Mouse (Mus musculus) erythroblast, adult 5-6 weeks (primary cell): Measurements from ENCODE around the gene Stxbp4. TPM values are rescaled to one million over a fixed set of nuclear protein-coding genes. Genes with fewer than 3 reads are reported as not detected.

Experiments
- ATAC-seq: replicated peaks from 2 replicates; pipeline ENCODE4 v1.8.0; 2016; ENCODE audit warnings: moderate number of reproducible peaks, mild to moderate bottlenecking, moderate TSS enrichment, inconsistent platforms; ENCODE audit not compliant: poor library complexity, low FRiP score, severe bottlenecking
- total RNA-seq, 2 experiments: library from RNA; stranded (forward) in 1 of 2; stranded (reverse) in 1 of 2; fragments of 150-400 nt in 1 of 2; fragments of 200-764, 138-1000 nt in 1 of 2; gene quantifications; 2 replicates each; pipeline versions ENCODE4 v1.2.3 to v1.2.4; 2015 to 2017; ENCODE audit warnings: low replicate concordance in 2 of 2

Gene Stxbp4
- total RNA-seq, 2 experiments from 2014 or later, result 28.6 to 41.9 TPM

- ATAC-seq, result no peak
Measured at GRCm38 (mm10) chr11:90484750-90485637, 152.9 kb downstream of the Stxbp4 start.

DNA sequence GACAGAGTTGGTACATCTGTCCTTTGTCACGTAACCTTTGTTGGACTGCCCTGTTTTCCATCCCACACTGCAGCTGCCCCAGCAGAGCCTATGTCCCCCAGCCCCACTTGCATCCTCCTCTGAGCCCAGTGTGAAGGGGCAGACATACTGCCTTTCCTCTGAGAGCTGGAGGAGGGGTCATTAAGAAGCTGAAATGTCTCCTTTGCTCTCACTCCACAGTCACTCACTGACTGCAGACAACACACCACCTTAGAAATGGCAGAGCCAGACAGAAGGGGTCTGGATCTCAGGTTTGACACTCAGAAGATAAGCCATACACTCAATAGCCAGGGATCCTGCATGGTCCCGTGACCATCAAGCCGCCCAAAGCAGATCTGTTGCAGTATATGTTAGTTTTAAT, 154.1 kb downstream of the Stxbp4 start:
- ATAC-seq, result no peak

DNA sequence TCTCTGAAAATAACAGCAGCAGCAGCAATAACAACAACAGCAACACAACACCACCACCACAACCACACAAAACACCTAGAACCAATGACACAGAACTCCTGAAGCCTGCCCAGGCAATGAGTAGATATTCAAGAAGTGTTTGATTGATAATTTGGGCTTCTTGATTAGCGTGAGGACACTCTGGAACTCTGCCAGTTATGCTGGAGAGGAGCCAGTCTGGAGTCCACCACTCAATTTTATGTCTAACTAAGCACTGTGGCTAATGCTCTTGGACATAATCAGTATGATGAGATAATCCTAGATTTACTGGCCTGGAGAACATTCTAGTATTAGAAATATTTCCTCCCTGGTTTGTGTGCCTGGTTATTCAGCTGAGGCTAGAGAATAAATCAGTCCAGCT, 156.1 kb downstream of the Stxbp4 start:
- ATAC-seq, result no peak

- no peak for ATAC-seq
Measured at GRCm38 (mm10) chr11:90470271-90470670, 167.6 kb downstream of the Stxbp4 start.

- ATAC-seq, result no peak
Measured at GRCm38 (mm10) chr11:90464046-90464595, 173.8 kb downstream of the Stxbp4 start.

DNA sequence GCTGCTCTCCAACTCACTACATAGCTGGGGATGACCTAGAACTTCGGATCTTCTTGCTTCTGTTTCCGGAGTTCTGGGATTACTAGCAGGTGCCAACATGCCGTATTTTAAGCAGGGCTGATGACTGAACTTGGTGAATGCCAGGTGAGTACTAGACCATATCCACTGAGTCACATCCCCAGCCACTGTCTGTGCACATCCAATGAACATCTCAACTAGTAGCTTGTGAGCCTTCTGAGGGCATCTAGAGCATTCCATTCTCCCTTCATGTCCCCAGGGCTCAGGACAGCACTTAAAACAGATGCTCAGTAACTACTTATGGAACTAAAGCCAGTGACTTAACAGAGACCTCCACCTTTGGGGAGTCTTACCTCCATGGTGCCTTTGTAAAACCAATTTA, 177.4 kb downstream of the Stxbp4 start:
- ATAC-seq, result no peak

DNA sequence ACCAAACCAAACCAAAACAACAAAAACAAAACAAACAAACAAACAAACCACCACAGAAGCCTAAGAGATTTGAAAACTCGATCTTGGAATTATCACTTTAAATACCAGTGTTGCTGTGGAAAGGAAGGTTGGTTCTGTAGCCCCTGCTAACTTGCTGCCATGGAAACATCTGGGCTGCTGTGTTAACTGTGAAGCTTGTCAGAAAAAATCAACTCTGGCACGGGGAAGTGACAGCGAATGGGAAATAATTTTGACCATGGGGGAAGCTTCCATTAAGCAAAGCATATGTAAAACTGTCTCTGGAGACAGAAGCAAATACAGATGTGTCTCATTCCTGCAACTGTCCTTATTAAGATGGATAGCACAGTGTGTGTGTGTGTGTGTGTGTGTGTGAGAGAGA, 185.8 kb downstream of the Stxbp4 start:
- no peak for ATAC-seq

- ATAC-seq, result no peak
Measured at GRCm38 (mm10) chr11:90451506-90451905, 186.4 kb downstream of the Stxbp4 start.

DNA sequence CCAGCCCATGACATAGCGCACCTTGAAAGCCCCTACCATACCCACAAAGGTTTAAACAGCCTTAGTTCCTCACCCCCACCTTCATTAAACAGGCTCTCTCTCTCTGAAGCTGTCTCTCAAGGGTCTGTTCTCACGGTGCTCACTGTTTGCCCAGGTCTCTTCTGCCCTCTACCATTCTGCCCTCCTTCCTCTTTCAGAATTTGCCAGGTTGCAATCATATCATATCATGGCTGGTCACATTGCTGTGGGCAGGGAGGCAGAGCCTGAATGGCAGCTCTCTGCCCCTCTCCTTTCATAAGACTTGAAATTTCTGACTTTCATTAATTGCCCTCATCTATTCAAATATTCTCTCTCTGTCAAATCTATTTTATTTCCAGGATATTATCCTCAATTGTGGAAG, 195.4 kb downstream of the Stxbp4 start:
- ATAC-seq, result no peak

DNA sequence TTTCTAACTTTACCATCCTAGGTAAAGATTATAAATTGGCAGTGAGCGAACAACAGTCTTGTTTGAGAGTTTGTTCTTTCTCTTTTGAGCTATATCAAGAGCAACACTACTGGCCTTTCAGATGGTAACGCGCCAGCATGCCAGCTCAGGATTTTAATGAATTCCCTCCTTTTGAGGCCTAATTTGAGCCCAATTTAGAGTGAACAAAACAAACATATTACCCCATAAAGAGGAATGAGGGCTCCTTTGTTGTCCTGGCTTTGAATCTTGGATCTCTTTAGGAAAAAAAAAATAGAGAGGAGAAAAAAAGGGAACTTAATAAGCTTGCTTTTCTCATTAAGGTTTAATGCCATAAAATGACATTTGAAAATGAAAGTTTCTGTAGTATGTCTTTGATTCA, 197.0 kb downstream of the Stxbp4 start:
- no peak for ATAC-seq

DNA sequence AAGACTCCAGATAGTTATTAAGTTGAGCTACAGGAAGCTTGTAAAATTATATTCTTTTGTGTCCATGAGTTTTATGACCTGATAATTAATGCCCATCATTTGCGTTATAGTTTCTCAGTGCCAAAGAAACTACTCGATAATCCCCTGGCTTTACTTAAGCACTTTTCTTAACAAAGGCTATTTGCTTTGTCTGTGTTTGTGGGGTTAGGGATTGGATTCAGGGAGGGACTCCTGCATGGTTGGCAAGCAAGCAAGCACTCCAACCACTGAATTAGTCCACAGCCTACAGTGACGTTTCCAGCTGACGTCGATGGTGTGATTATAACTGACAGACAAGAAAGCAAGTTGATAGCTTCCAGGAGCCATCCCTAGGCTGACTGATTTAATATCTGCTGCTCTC, 199.1 kb downstream of the Stxbp4 start:
- ATAC-seq, result no peak

Other genes with a start within 250 kb of the Stxbp4 start
- 6.5 and 7.3 TPM in 2 replicates for gene Hlf, start 247.2 kb downstream of the Stxbp4 start, total RNA-seq (2015; ENCODE audit: low replicate concordance)
- 2.4 and 2.9 TPM in 2 replicates for gene Hlf, start 247.2 kb downstream of the Stxbp4 start, total RNA-seq (2017; ENCODE audit: low replicate concordance)
- gene Cox11, start 89 bp upstream of the Stxbp4 start, total RNA-seq (2015; ENCODE audit: low replicate concordance), result 40.3 and 52.6 TPM in 2 replicates
- 33.4 and 45.7 TPM in 2 replicates for gene Cox11, start 89 bp upstream of the Stxbp4 start, total RNA-seq (2017; ENCODE audit: low replicate concordance)
- 45.1 and 50.1 TPM in 2 replicates for gene Tom1l1, start 50.3 kb upstream of the Stxbp4 start, total RNA-seq (2015; ENCODE audit: low replicate concordance)
- gene Tom1l1, start 50.3 kb upstream of the Stxbp4 start, total RNA-seq (2017; ENCODE audit: low replicate concordance), result 99.1 and 124 TPM in 2 replicates